Mouse (Mus musculus) cerebellum, postnatal 10 days (tissue): ENCODE data around the gene Gm11541.
"Not testable (repeated sequence)": the region's sequence is repeated elsewhere in the genome, so short reads cannot be mapped to it uniquely, and the experiment has no call there.

ENCODE experiments used
- DNase-seq, 2 experiments: peaks; one replicate each; pipeline ENCODE4 v3.0.0; 2021; ENCODE audit warnings: mixed read lengths in 2 of 2

The Gm11541 gene

GRCm38 (mm10) chr11:94697140-94697539, 7.2 kb downstream of the Gm11541 start:
- DNase-seq = no peak

DNA sequence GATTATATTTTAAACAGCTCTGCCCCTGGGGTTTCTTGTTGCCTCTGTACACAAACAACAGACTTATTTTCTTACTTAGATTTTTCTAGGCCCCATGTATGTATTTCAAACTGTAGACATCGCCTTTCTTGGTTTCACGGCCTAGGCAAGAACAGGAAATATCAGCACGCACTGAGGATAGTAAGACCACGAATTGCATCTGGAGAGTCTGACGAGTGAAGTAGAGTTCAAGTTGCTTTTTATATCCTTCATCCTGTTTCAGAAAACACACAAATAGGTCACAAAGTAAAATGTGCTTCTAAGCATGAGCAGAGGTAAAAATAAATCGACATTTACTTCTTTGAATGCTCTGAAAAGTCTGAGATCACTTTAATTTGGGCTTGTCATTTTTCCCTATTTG, 8.8 kb downstream of the Gm11541 start:
- DNase-seq = no peak

- not testable (repeated sequence) for DNase-seq
These were observed 11.8 kb downstream of the Gm11541 start for GRCm38 (mm10) chr11:94692502-94692901.

- no peak for DNase-seq
These were observed 17.1 kb downstream of the Gm11541 start for GRCm38 (mm10) chr11:94687178-94687577.

DNA sequence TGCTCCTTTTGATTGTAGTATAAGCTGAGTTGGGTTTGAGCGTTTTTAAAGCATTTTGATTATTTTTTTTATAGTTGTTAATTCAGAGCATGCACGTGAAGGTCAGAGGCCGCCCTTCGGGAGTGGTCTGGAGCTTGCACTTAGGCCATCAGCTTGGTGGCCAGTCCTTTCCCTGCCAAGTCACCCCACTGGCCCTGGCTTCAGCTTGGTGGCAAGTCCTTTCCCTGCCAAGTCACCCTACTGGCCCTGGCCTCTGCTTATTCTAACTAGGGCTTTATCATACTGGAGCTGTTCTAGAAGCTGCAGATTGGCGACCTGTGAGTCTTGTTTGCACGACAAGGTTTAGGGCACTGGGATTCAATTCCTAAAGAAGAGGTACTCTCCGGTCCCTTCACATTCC, 21.9 kb downstream of the Gm11541 start:
- DNase-seq = peak in 1 of 2 experiments; percentile 53

- DNase-seq = no peak
These were observed 22.7 kb downstream of the Gm11541 start for GRCm38 (mm10) chr11:94681640-94682039.

DNA sequence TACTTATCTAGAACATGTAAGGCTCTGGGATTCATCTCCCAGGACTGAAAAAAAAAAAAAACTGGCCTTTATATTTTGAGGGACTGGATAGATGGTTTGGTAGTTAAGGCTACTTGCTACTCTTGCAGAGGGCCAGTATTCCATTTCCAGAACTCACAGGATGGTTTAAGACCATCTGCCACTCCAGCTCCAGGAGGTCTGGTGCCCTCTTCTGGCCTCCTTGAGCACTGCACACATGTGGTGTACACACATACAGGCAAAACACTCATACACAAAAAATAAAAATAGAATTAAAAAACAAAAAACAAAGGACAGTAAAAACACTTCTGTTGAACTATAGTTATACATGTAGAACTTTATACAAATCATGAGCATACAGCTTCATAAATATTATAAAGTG, 23.7 kb downstream of the Gm11541 start:
- peak; percentile 52 to 57 for DNase-seq

GRCm38 (mm10) chr11:94677607-94678145, 26.6 kb downstream of the Gm11541 start:
- peak in 1 of 2 experiments; percentile 35 for DNase-seq

GRCm38 (mm10) chr11:94676754-94677606, 27.3 kb downstream of the Gm11541 start, which contains the start of gene Xylt2:
Gene Xylt2 (minus strand): TSS chr11:94677515.
- DNase-seq = peak; percentile 95 to 97

DNA sequence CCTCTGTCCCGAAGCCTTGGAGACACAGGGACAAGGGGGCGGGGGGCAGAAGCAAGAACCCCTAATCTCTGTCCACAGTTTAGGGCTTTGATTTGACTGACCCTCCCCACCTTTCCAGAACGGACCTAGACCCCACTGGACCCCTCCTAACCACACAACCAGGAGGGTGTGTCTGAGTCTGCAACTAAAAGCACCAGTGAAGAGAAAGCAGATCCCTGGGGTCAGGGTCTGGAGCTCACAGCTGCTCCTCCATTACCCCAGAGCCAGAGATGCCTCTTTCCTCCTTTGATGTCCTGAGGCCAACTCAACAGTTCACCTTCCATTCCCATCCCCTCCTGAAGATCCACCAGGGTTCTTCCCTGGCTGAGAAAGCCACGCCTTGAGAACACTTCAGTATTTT, 28.0 kb downstream of the Gm11541 start:
- no peak for DNase-seq

GRCm38 (mm10) chr11:94675446-94675845, 28.9 kb downstream of the Gm11541 start:
- peak; percentile 50 to 60 for DNase-seq

- no peak for DNase-seq
These were observed 29.3 kb downstream of the Gm11541 start for GRCm38 (mm10) chr11:94674984-94675383.

- DNase-seq = no peak
These were observed 39.0 kb downstream of the Gm11541 start for GRCm38 (mm10) chr11:94665281-94665680.

- no peak for DNase-seq
These were observed 43.0 kb downstream of the Gm11541 start for GRCm38 (mm10) chr11:94661344-94661743.

DNA sequence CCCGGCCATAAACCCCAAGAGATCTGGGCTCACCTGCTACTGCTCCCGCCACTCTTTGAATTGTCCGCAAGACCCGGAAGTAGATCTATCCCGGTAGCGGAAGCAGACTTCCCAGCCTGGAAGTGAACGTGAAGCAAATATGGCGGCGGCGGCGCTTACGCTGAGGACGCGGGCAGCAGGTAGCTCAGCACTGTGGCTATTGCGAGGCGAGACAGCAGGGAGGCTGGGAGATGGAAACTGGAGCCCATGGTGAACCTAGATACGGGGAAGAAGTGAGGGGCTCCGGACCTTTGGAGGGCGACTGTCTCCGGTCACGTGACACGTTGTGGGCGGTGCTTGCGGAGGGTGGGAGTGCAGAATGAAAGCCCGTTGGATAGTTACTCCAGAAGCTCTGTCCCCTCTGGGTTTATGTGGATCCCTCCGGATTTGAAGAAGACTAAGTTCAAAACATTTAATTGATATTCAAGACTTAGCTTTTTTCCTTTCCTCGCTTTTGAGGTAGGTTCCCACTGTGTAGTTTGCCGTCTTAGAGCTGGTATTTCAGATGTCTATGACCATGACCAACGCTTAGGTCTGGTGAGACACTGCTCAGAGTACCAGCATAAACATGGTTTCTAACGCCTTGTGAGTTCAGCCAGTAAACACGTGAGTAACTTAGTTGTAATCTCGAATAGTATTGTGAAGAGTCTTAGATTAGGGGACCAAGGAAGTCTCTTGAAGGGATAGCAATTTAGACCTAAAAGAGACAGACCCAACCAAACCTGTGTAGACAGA, 50.4 kb downstream of the Gm11541 start, which contains the start of the genes Mrpl27 and Eme1:
Gene Mrpl27, plus strand, starts transcription at position 105 of the 774 bp plus-strand sequence.
Gene Eme1, minus strand, starts transcription at position 302 of the 774 bp plus-strand sequence.
- peak; percentile 91 to 93 for DNase-seq

GRCm38 (mm10) chr11:94652973-94653372, 51.3 kb downstream of the Gm11541 start:
- no peak for DNase-seq

- not testable (repeated sequence) for DNase-seq
These were observed 53.1 kb downstream of the Gm11541 start for GRCm38 (mm10) chr11:94651241-94651640.

DNA sequence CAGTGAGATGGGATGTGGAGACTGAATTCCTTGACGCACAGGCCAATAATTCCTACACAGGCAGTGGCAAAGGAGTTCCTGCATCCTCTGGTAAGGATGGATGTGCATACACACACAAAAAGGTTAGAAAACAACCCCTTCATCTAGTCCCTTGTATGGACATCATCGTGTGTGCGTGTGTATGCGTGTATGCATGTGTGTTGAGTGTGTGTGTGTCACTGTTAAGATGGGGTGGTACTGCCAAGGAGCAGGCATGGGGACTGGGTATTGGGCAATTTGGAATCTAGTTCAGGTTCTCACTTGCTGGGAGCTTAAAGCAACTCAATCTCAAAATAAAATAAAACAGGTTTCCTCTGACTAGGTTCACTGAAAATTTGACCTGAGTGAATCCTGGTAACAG, 57.8 kb downstream of the Gm11541 start:
- DNase-seq = no peak
